Mouse (Mus musculus): ENCODE measurements around the gene Stxbp5.

Gene Stxbp5

GRCm38 (mm10) chr10:9857850-9858249 is 43.0 kb downstream of the Stxbp5 start:
- DNase-seq (ENCODE audit: low spot score in 2 of 2) = no peak

DNA sequence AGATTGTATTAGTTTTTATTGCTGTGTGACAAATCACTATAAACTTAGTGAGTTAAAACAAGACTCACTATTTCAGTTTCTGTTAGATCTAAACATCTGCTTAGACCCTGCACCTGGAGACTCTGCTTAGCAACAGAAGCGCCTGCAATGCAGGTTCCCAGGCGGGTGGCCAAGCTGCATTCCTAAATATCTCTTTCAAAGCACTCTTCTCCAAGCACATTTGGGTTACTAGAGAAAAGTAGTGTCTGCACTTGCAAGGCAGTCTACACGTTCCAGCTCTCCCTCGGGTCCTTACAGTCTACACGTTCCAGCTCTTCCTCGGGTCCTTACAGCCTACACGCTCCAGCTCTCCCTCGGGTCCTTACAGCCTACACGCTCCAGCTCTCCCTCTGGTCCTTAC is 44.1 kb downstream of the Stxbp5 start:
- DNase-seq (ENCODE audit: low spot score in 2 of 2) = no peak

- DNase-seq (ENCODE audit: low spot score in 2 of 2) = no peak
Measured at GRCm38 (mm10) chr10:9846408-9846807, 54.5 kb downstream of the Stxbp5 start.

GRCm38 (mm10) chr10:9839408-9839807 is 61.5 kb downstream of the Stxbp5 start:
- no peak for DNase-seq (ENCODE audit: low spot score in 2 of 2)

GRCm38 (mm10) chr10:9834986-9835385 is 65.9 kb downstream of the Stxbp5 start:
- DNase-seq (ENCODE audit: low spot score in 2 of 2) = no peak

GRCm38 (mm10) chr10:9832937-9833336 is 67.9 kb downstream of the Stxbp5 start:
- no peak for DNase-seq (ENCODE audit: low spot score in 2 of 2)

DNA sequence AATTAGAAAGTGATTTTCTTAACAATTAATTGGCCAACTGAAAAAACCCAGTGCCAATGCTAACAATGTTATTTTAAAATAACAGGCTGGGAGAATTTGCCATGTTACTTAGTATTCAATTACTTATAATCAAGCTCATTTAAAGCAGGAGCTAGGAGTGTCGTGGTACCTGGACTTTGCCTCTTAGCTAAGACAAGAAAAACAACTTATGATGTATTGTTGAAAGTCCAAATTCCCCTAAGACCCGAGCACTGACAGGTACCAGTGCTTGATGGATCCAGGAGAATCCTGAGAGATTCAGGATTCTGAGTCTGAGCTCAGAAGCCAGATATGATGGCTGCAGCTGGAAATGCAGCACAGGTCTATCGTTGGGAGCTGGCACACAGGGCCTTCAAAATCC is 71.1 kb downstream of the Stxbp5 start:
- DNase-seq (ENCODE audit: low spot score in 2 of 2) = no peak

GRCm38 (mm10) chr10:9821299-9821698 is 79.6 kb downstream of the Stxbp5 start:
- DNase-seq (ENCODE audit: low spot score in 2 of 2) = no peak

- DNase-seq (ENCODE audit: low spot score in 2 of 2) = no peak
Measured at GRCm38 (mm10) chr10:9818574-9818973, 82.3 kb downstream of the Stxbp5 start.

DNA sequence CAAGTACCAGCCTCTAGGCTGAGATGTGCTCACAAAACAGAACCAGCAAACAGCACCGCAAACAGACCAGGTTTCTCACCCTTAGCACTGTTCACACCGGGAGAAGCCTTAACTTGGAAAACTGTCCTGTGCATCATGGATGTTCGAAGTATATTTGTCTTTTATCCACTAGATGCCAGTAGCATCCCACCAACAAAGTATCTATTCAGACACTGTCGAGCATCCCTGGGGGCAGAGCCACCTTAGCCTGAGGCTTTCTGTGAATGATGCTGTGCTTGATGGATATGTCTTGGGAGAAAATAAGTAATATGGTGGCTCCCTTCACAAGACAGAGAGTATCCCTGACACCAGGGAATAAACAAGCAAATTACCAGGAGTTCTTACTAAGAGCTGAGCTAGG is 87.0 kb downstream of the Stxbp5 start:
- DNase-seq (ENCODE audit: low spot score in 2 of 2) = no peak

DNA sequence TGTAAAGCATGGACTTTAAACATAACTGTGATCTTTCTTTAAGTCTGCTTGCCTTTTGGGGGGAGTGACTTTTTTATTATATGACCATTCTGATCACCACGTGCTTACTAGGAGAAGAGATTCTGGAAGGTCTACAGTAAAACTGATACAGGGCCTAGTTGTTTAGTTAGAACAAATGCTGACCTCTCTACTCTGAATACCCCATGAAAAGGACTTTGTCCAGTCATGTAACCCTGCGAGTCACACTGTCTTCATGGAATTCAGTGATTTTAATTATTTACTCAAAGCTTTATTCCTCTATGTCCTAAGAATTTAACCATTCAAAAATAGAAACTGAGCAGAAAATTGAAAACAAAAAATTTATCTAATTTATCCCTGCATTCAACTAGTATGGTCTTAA is 93.3 kb downstream of the Stxbp5 start:
- DNase-seq (ENCODE audit: low spot score in 2 of 2) = no peak

DNA sequence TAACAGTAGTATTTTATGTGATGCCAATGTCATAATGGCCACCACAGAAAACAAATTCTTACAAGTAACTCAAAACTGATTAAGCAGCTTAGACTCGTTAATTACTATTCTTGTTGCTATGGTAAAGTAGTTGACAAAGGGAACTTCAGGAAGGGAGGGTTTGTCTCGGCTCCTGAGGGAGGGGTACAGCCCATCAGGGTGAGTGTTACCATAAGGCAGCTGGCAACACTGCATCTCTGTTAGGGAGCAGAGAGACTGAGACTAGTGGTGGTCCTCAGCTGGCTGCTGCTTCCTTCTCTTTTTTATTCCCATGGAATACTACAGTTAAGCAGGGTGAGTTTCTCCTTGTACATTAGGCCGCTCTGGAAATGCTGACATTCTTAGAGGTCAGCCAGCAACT is 95.5 kb downstream of the Stxbp5 start:
- DNase-seq (ENCODE audit: low spot score in 2 of 2) = no peak

- DNase-seq (ENCODE audit: low spot score in 2 of 2) = no peak
Measured at GRCm38 (mm10) chr10:9803126-9803525, 97.8 kb downstream of the Stxbp5 start.

- DNase-seq (ENCODE audit: low spot score in 2 of 2) = no peak
Measured at GRCm38 (mm10) chr10:9801571-9801970, 99.3 kb downstream of the Stxbp5 start.

- DNase-seq (ENCODE audit: low spot score in 2 of 2) = no peak
Measured at GRCm38 (mm10) chr10:9799085-9799484, 101.8 kb downstream of the Stxbp5 start.

DNA sequence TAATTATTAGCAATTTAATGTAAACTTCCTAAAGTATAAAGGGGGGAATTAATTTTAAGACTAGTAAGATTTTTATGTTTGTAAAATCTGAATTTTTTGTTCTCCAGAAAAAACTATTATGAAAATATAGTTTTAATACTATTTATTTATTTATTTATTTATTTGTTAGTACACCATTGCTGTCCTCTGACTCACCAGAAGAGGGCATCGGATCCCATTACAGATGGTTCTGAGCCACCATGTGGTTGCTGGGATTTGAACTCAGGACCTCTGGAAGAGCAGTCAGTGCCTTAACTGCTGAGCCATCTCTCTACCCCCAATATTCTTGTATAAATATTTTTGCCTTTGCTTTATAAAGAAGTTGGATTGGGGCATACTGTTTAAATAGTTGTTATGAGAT is 104.5 kb downstream of the Stxbp5 start:
- no peak for DNase-seq (ENCODE audit: low spot score in 2 of 2)

- no peak for DNase-seq (ENCODE audit: low spot score in 2 of 2)
Measured at GRCm38 (mm10) chr10:9794429-9794828, 106.5 kb downstream of the Stxbp5 start.

GRCm38 (mm10) chr10:9790947-9791346 is 109.9 kb downstream of the Stxbp5 start:
- no peak for DNase-seq (ENCODE audit: low spot score in 2 of 2)

DNA sequence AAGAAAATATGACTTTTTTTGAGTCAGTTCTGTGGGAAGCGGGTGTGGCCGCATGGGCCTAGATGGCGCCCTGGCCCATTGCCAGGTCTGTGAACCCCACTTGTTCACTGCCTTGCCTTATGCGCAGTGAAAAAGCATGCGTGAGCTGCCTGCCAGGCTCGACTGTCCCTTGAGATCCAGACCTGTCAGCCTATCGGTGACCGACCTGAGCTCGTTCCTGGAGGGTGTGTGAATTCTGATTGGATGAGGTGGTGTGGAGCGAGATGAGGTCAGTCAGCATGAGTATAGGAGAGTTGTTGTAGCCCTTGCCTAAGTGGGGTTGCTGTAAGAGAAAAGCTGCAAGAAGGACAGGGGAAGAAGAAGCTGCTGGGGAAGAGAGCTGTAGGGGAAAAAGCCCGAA is 114.4 kb downstream of the Stxbp5 start:
- DNase-seq (ENCODE audit: low spot score in 2 of 2) = no peak

DNA sequence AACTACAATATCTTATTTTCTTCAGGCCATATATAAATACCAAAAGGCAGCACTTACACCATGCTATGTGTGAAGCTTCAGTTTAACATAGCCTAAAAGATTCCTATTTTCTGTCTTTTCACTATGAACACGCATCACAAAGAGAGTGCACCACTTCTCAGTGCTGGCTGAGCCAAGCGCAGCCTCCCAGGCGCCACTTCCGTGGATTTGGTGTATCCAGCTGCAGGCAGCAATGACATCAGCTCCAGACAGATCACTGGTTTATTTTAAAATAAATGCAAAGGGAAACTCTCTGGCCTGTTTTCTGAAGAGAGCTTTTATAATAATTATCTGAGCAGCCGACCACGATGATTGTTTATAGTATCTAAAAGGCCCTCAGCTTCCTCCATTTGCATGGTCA is 115.2 kb downstream of the Stxbp5 start:
- DNase-seq (ENCODE audit: low spot score in 2 of 2) = no peak

GRCm38 (mm10) chr10:9779864-9780263 is 121.0 kb downstream of the Stxbp5 start:
- no peak for DNase-seq (ENCODE audit: low spot score in 2 of 2)

GRCm38 (mm10) chr10:9770261-9770660 is 130.6 kb downstream of the Stxbp5 start:
- no peak for DNase-seq (ENCODE audit: low spot score in 2 of 2)

GRCm38 (mm10) chr10:9763831-9764230 is 137.0 kb downstream of the Stxbp5 start:
- no peak for DNase-seq (ENCODE audit: low spot score in 2 of 2)

- no peak for DNase-seq (ENCODE audit: low spot score in 2 of 2)
Measured at GRCm38 (mm10) chr10:9760264-9760663, 140.6 kb downstream of the Stxbp5 start.

GRCm38 (mm10) chr10:9756546-9756945 is 144.3 kb downstream of the Stxbp5 start:
- DNase-seq (ENCODE audit: low spot score in 2 of 2) = no peak
